29 mouse cellular contexts compared by ENCODE assay signal in genomic region chr12:27410555-27410954, GRCm38 (mm10).
DNase-seq lines count a peak whose midpoint lies in the region; ATAC-seq lines count a peak whose summit lies in the region.
"Had no signal": no experiment of that assay in that cellular context is flagged by ENCODE, and none has a peak within 500 bp of the region (broad histone marks: within the 10 kb centered on the region; RNA-seq: fewer than 3 reads in every experiment).

No protein-coding gene starts in this region.

- no peak overlapping the region for H3K4me3 ChIP-seq in kidney, embryonic 16.5 days (ENCODE audit: low read length)
- no peak overlapping the region for H3K4me3 ChIP-seq in embryonic facial prominence, embryonic 10.5 days
- H3K4me3 ChIP-seq in limb, embryonic 12.5 days (replicated peaks): no peak overlapping the region
- H3K4me3 ChIP-seq: embryonic facial prominence, embryonic 12.5 days; gastrocnemius, adult 2 months; heart, embryonic 10.5 days; left cerebral cortex, adult 2 months; midbrain, embryonic 13.5 days; neural tube, embryonic 13.5 days had no signal

- WGBS in kidney, embryonic 16.5 days: 16% methylated on average over 4 of the region's 4 CpGs
- 39% methylated on average over 4 of the region's 4 CpGs for WGBS in embryonic facial prominence, embryonic 10.5 days
- WGBS in limb, embryonic 12.5 days: 15% methylated on average over 4 of the region's 4 CpGs

- no peak overlapping the region for H3K27ac ChIP-seq in kidney, embryonic 16.5 days (ENCODE audit: low read length)
- peak overlapping the region; percentile 76 for H3K27ac ChIP-seq in embryonic facial prominence, embryonic 10.5 days (replicated peaks)
- peak overlapping the region; percentile 73 for H3K27ac ChIP-seq in limb, embryonic 12.5 days
- H3K27ac ChIP-seq: embryonic facial prominence, embryonic 12.5 days; gastrocnemius, adult 2 months; heart, embryonic 10.5 days; left cerebral cortex, adult 2 months; midbrain, embryonic 13.5 days; neural tube, embryonic 13.5 days had no signal

- no peaks in the 10 kb centered on the region for H3K36me3 ChIP-seq in kidney, embryonic 16.5 days (ENCODE audit: insufficient read depth, low read length)
- no peaks in the 10 kb centered on the region for H3K36me3 ChIP-seq in embryonic facial prominence, embryonic 10.5 days (replicated peaks)
- no peaks in the 10 kb centered on the region for H3K36me3 ChIP-seq in limb, embryonic 12.5 days
- H3K36me3 ChIP-seq: embryonic facial prominence, embryonic 12.5 days; G1E; heart, embryonic 10.5 days; midbrain, embryonic 13.5 days; neural tube, embryonic 13.5 days had no signal

- ATAC-seq in kidney, embryonic 16.5 days (ENCODE audit: low FRiP score, low TSS enrichment): peak; percentile 67; the same call in 1 of the 2 replicates
- peak; percentile 31; the same call in 1 of the 2 replicates for ATAC-seq in limb, embryonic 12.5 days (ENCODE audit: insufficient number of reproducible peaks, insufficient read depth, low FRiP score, low TSS enrichment, low read depth)
- ATAC-seq: hindbrain, embryonic 16.5 days; intestine, embryonic 16.5 days; liver, postnatal 0 days; lung, postnatal 0 days; midbrain, embryonic 13.5 days; Patski had no signal

- H3K4me2 ChIP-seq in kidney, embryonic 16.5 days (replicated peaks; ENCODE audit: low read depth, low read length): no peak overlapping the region
- H3K4me2 ChIP-seq in limb, embryonic 12.5 days: peak overlapping the region; percentile 23; the same call in 1 of the 2 replicates
- H3K4me2 ChIP-seq: embryonic facial prominence, embryonic 12.5 days; liver, embryonic 11.5 days; midbrain, embryonic 13.5 days; neural tube, embryonic 13.5 days had no signal

- H3K27me3 ChIP-seq in kidney, embryonic 16.5 days (ENCODE audit: insufficient read depth, low read length): no peaks in the 10 kb centered on the region
- H3K27me3 ChIP-seq in embryonic facial prominence, embryonic 10.5 days (replicated peaks; ENCODE audit: low read depth, poor library complexity, severe bottlenecking): no peaks in the 10 kb centered on the region
- no peaks in the 10 kb centered on the region for H3K27me3 ChIP-seq in limb, embryonic 12.5 days
- H3K27me3 ChIP-seq: embryonic facial prominence, embryonic 12.5 days; midbrain, embryonic 13.5 days; neural tube, embryonic 13.5 days; Patski had no signal

- H3K9ac ChIP-seq in kidney, embryonic 16.5 days (replicated peaks; ENCODE audit: low read length): no peak overlapping the region
- H3K9ac ChIP-seq in limb, embryonic 12.5 days (replicated peaks): no peak overlapping the region
- H3K9ac ChIP-seq: embryonic facial prominence, embryonic 12.5 days; liver, postnatal 0 days; midbrain, embryonic 13.5 days; neural tube, embryonic 13.5 days had no signal

- no peak for DNase-seq in kidney, adult 9 months
- DNase-seq in embryo, embryonic 10 days (ENCODE audit: low spot score): peak; percentile 64
- DNase-seq in embryonic facial prominence, embryonic 10.5 days (ENCODE audit: low spot score): peak; percentile 82
- no peak for DNase-seq in lung, postnatal 10 days
- DNase-seq in urinary bladder, postnatal 14 days (ENCODE audit: low spot score): no peak
- DNase-seq in heart, adult 18-20 months: no peak
- DNase-seq: adrenal gland, adult 2 months; cerebellum, adult 11-12 months; cerebellum, postnatal 14 days; gastrocnemius, adult 2 months; heart, postnatal 4 days; left cerebral cortex, postnatal 4 days; liver, postnatal 0 days; right cerebral cortex, adult 18-20 months; right cerebral cortex, postnatal 4 days; thymus, postnatal 36 days had no signal

- no peaks in the 10 kb centered on the region for H3K9me3 ChIP-seq in kidney, embryonic 16.5 days (ENCODE audit: low read length)
- H3K9me3 ChIP-seq in embryonic facial prominence, embryonic 10.5 days: no peaks in the 10 kb centered on the region
- H3K9me3 ChIP-seq in limb, embryonic 12.5 days: no peaks in the 10 kb centered on the region
- H3K9me3 ChIP-seq: embryonic facial prominence, embryonic 12.5 days; heart, embryonic 10.5 days; midbrain, embryonic 13.5 days; neural tube, embryonic 13.5 days had no signal

- peaks cover 8% of the 10 kb centered on the region; the same call in 1 of the 2 replicates for H3K4me1 ChIP-seq in kidney, embryonic 16.5 days (ENCODE audit: insufficient read depth, low read length)
- H3K4me1 ChIP-seq in embryonic facial prominence, embryonic 10.5 days: peaks cover 29% of the 10 kb centered on the region
- peaks cover 15% of the 10 kb centered on the region for H3K4me1 ChIP-seq in limb, embryonic 12.5 days (replicated peaks)
- H3K4me1 ChIP-seq: midbrain, embryonic 13.5 days; neural tube, embryonic 13.5 days had no signal

Comparison
In these comparisons a context has a peak if more than half of its experiments do, and no peak if none do; other contexts are left out.
1. DNase-seq: peak in embryo, embryonic 10 days (single experiment) and embryonic facial prominence, embryonic 10.5 days (single experiment); none in kidney, adult 9 months (single experiment), lung, postnatal 10 days (single experiment), urinary bladder, postnatal 14 days (single experiment) and heart, adult 18-20 months (0 of 2).